Mouse (Mus musculus) 3134 (cell line): Measurements from ENCODE around the gene Ola1.

Source experiments
- DNase-seq: peaks from one replicate; pipeline ENCODE4 v3.0.0-alpha.2; 2011; ENCODE audit warnings: low spot score; ENCODE audit not compliant: insufficient read length; ENCODE audit errors: extremely low read depth

Gene Ola1

GRCm38 (mm10) chr2:73150526-73150925 lies 68.2 kb downstream of the Ola1 start:
- no peak for DNase-seq

GRCm38 (mm10) chr2:73146111-73146510 lies 72.6 kb downstream of the Ola1 start:
- DNase-seq = no peak

GRCm38 (mm10) chr2:73143732-73144131 lies 75.0 kb downstream of the Ola1 start:
- DNase-seq = no peak

GRCm38 (mm10) chr2:73142832-73143470 lies 75.8 kb downstream of the Ola1 start:
- DNase-seq = no peak

- no peak for DNase-seq
These were observed 85.8 kb downstream of the Ola1 start for GRCm38 (mm10) chr2:73132897-73133296.

GRCm38 (mm10) chr2:73127686-73128085 lies 91.0 kb downstream of the Ola1 start:
- DNase-seq = no peak

- no peak for DNase-seq
These were observed 99.9 kb downstream of the Ola1 start for GRCm38 (mm10) chr2:73118781-73119180.

- DNase-seq = no peak
These were observed 111.6 kb downstream of the Ola1 start for GRCm38 (mm10) chr2:73107089-73107488.

- DNase-seq = no peak
These were observed 122.2 kb downstream of the Ola1 start for GRCm38 (mm10) chr2:73096491-73096890.

- DNase-seq = no peak
These were observed 123.4 kb downstream of the Ola1 start for GRCm38 (mm10) chr2:73095300-73095699.

GRCm38 (mm10) chr2:73093032-73093431 lies 125.7 kb downstream of the Ola1 start:
- DNase-seq = no peak

- no peak for DNase-seq
These were observed 127.4 kb downstream of the Ola1 start for GRCm38 (mm10) chr2:73091302-73091701.

GRCm38 (mm10) chr2:73087641-73088040 lies 131.1 kb downstream of the Ola1 start:
- DNase-seq = no peak

GRCm38 (mm10) chr2:73085669-73086304 lies 132.9 kb downstream of the Ola1 start:
- no peak for DNase-seq

GRCm38 (mm10) chr2:73082476-73082875 lies 136.2 kb downstream of the Ola1 start:
- no peak for DNase-seq

- DNase-seq = no peak
These were observed 136.9 kb downstream of the Ola1 start for GRCm38 (mm10) chr2:73081861-73082260.

- no peak for DNase-seq
These were observed 138.6 kb downstream of the Ola1 start for GRCm38 (mm10) chr2:73080084-73080483.

- DNase-seq = no peak
These were observed 139.4 kb downstream of the Ola1 start for GRCm38 (mm10) chr2:73079311-73079710.

- DNase-seq = no peak
These were observed 144.8 kb downstream of the Ola1 start for GRCm38 (mm10) chr2:73073811-73074472.

- DNase-seq = no peak
These were observed 147.5 kb downstream of the Ola1 start for GRCm38 (mm10) chr2:73071201-73071600.

- no peak for DNase-seq
These were observed 148.2 kb downstream of the Ola1 start for GRCm38 (mm10) chr2:73070449-73071076.
